Mouse (Mus musculus): ENCODE measurements around the gene Cfap221. TPM values are rescaled to one million over a fixed set of nuclear protein-coding genes. Genes with fewer than 3 reads are reported as not detected.
A peak's percentile ranks its signal among the peaks of the same experiment; 100 is the strongest.

Gene Cfap221
- not detected for total RNA-seq (2021)
- long read RNA-seq, experiment 1: 0 reads
- long read RNA-seq, experiment 2: 0 reads

GRCm38 (mm10) chr1:119996798-119997581 is at the start of gene Cfap221:
TSS of gene Cfap221 (minus strand) at chr1:119997234.
- peak; percentile 41 for DNase-seq (ENCODE audit: low spot score in 2 of 2)

- DNase-seq (ENCODE audit: low spot score in 2 of 2): no peak
Observed at GRCm38 (mm10) chr1:120044584-120044983, 47.5 kb upstream of the Cfap221 start.

- no peak for DNase-seq (ENCODE audit: low spot score in 2 of 2)
Observed at GRCm38 (mm10) chr1:120042421-120042820, 45.4 kb upstream of the Cfap221 start.

- no peak for DNase-seq (ENCODE audit: low spot score in 2 of 2)
Observed at GRCm38 (mm10) chr1:120038594-120038993, 41.6 kb upstream of the Cfap221 start.

GRCm38 (mm10) chr1:120037021-120037683 is 40.1 kb upstream of the Cfap221 start:
- DNase-seq (ENCODE audit: low spot score in 2 of 2): peak in 1 of 2 experiments; percentile 37

- no peak for DNase-seq (ENCODE audit: low spot score in 2 of 2)
Observed at GRCm38 (mm10) chr1:120035456-120036034, 38.5 kb upstream of the Cfap221 start.

GRCm38 (mm10) chr1:120034793-120035192 is 37.8 kb upstream of the Cfap221 start:
- DNase-seq (ENCODE audit: low spot score in 2 of 2): no peak

GRCm38 (mm10) chr1:120033469-120033854 is 36.4 kb upstream of the Cfap221 start:
- DNase-seq (ENCODE audit: low spot score in 2 of 2): no peak

- peak; percentile 79 to 80 for DNase-seq (ENCODE audit: low spot score in 2 of 2)
Observed at GRCm38 (mm10) chr1:120032804-120033468, 35.9 kb upstream of the Cfap221 start.

- no peak for DNase-seq (ENCODE audit: low spot score in 2 of 2)
Observed at GRCm38 (mm10) chr1:120030474-120030873, 33.4 kb upstream of the Cfap221 start.

GRCm38 (mm10) chr1:120027693-120028092 is 30.7 kb upstream of the Cfap221 start:
- no peak for DNase-seq (ENCODE audit: low spot score in 2 of 2)

- DNase-seq (ENCODE audit: low spot score in 2 of 2): no peak
Observed at GRCm38 (mm10) chr1:120025050-120025439, 28.0 kb upstream of the Cfap221 start.

GRCm38 (mm10) chr1:120024331-120025049 is 27.5 kb upstream of the Cfap221 start:
- DNase-seq (ENCODE audit: low spot score in 2 of 2): no peak

- no peak for DNase-seq (ENCODE audit: low spot score in 2 of 2)
Observed at GRCm38 (mm10) chr1:120021951-120022350, 24.9 kb upstream of the Cfap221 start.

- no peak for DNase-seq (ENCODE audit: low spot score in 2 of 2)
Observed at GRCm38 (mm10) chr1:120020322-120020897, 23.4 kb upstream of the Cfap221 start.

- DNase-seq (ENCODE audit: low spot score in 2 of 2): no peak
Observed at GRCm38 (mm10) chr1:120019428-120019827, 22.4 kb upstream of the Cfap221 start.

- DNase-seq (ENCODE audit: low spot score in 2 of 2): no peak
Observed at GRCm38 (mm10) chr1:120018900-120019299, 21.9 kb upstream of the Cfap221 start.

- DNase-seq (ENCODE audit: low spot score in 2 of 2): no peak
Observed at GRCm38 (mm10) chr1:120016240-120016639, 19.2 kb upstream of the Cfap221 start.

GRCm38 (mm10) chr1:120013111-120013510 is 16.1 kb upstream of the Cfap221 start:
- peak; percentile 76 to 77 for DNase-seq (ENCODE audit: low spot score in 2 of 2)

- no peak for DNase-seq (ENCODE audit: low spot score in 2 of 2)
Observed at GRCm38 (mm10) chr1:120012638-120013037, 15.6 kb upstream of the Cfap221 start.

All from adrenal gland, adult 18-20 months (tissue).